Mouse (Mus musculus): ENCODE data around the gene Prl2c1.
"Not testable (repeated sequence)": the region's sequence is repeated elsewhere in the genome, so short reads cannot be mapped to it uniquely, and the experiment has no call there.

Prl2c1 gene

DNA sequence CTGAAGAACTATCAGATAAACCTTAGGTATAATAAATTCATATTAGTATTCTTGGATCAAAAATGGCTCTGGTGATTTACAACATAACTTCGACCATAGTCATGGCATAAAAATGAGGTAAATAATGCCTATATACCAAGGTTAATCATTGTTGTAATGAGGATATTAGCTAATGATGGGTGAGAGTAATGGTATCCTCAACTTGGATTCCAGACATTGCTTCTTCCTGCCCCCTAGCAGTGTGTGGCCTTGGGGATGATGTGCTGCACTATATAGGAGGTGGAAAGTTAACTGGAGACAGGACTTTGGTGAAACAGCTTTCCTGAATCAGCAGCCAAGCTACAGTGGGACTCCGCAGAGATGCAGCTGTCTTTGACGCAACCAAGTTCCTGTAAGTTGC lies at the start of gene Prl2c1:
Gene Prl2c1 (plus strand): TSS at position 301 of the 400 bp plus-strand sequence.
- no peak for DNase-seq (ENCODE audit: low spot score)

DNA sequence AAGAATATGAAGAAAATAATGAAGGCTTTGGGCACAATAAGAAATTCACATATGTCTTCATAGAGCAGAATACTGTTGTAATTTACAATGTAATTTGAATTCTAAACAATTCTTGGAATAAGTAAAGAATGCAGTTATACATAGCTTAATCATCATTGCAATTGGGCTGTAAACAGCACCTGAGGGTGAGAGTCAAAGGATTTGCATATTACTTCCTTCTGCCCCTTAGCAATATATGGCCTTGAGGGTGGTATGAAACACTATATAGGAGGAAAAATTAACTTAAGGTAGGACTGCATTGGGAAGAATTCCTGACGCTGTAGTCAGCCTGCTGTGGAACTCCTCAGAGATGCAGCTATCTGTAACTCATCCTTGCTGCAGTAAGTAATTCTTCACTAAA lies 47.8 kb upstream of the Prl2c1 start, which contains the start of gene Prl2a1:
Gene Prl2a1 (plus strand): TSS at position 301 of the 400 bp plus-strand sequence.
- no peak for DNase-seq (ENCODE audit: low spot score)

DNA sequence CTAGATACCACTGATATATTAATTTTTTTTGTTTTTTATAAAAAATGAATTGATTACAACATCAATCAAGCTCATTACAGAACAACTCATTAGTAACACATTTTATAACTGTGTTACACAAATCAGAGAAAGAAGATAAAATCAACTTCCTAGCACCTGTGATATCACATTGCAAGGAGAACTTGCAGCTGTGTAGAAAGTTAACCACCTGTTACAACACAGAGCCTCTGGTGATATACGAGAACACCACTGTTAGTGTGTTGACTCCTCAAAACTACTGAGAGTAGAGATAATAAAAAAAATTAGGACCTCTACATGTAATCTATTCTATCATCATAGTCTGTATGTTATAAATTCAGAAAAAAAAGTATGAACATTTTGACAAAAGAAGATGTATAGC lies 46.4 kb upstream of the Prl2c1 start:
- no peak for DNase-seq (ENCODE audit: low spot score)

DNA sequence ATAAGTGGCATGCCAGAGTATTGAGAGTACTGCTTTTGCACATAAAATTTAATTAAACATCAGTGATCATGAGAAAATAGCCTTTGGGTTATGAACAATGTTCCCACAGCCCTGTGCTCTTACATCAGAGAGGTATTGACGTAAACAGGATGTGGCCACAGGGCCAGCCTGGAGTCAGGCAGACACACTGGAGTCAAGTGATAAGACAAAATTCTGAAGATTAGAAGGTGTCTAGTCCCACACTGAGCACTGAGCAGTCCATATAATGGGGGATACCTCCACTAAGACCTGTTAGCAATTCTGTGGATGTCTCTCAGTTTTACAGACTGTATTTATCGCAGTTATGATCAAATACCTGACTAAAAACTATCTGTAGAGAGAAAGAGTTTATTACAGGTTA lies 55.1 kb downstream of the Prl2c1 start:
- DNase-seq (ENCODE audit: low spot score) = not testable (repeated sequence)
